Mouse (Mus musculus) limb, embryonic 11.5 days (tissue): ENCODE data around the gene Psme2b. TPM values are rescaled to one million over a fixed set of nuclear protein-coding genes. Genes with fewer than 3 reads are reported as not detected.
"Not testable (repeated sequence)": the region's sequence is repeated elsewhere in the genome, so short reads cannot be mapped to it uniquely, and the experiment has no call there.

Experiments
- ATAC-seq: fragments of 200-750 bp; cut with Nextera tagmentation; 2 replicates; pipeline ENCODE4 v1.8.0; 2017; ENCODE audit warnings: low read depth; ENCODE audit not compliant: insufficient number of reproducible peaks, low FRiP score, low TSS enrichment
- DNase-seq: peaks from one replicate; pipeline ENCODE4 v3.0.0-alpha.2; 2015; ENCODE audit warnings: low spot score
- H3K27ac ChIP-seq: fragments of 300-500 bp; sonication (generic); replicated peaks from 2 replicates; pipeline ENCODE4 v1.5.1; 2014; ENCODE audit warnings: low read depth, mild to moderate bottlenecking, low read length
- H3K27me3 ChIP-seq: fragments of 300-500 bp; sonication (generic); 2 replicates; pipeline ENCODE4 v1.6.1; 2014; ENCODE audit warnings: mild to moderate bottlenecking, low read length, mixed read lengths; ENCODE audit not compliant: control insufficient read depth, insufficient read depth
- H3K36me3 ChIP-seq: fragments of 300-500 bp; sonication (generic); 2 replicates; pipeline ENCODE4 v1.6.1; 2014; ENCODE audit warnings: mild to moderate bottlenecking, low read length, moderate library complexity, mixed read lengths; ENCODE audit not compliant: control insufficient read depth, insufficient read depth
- H3K4me1 ChIP-seq: fragments of 300-500 bp; sonication (generic); 2 replicates; pipeline ENCODE4 v1.6.1; 2014; ENCODE audit warnings: low read length, mixed read lengths; ENCODE audit not compliant: control insufficient read depth, insufficient read depth
- H3K4me2 ChIP-seq: fragments of 300-500 bp; sonication (generic); 2 replicates; pipeline ENCODE4 v1.6.1; 2014; ENCODE audit warnings: low read depth, mild to moderate bottlenecking, moderate library complexity; ENCODE audit not compliant: severe bottlenecking
- H3K4me3 ChIP-seq: fragments of 300-500 bp; sonication (generic); 2 replicates; pipeline ENCODE4 v1.5.1; 2014; ENCODE audit warnings: low read depth, low read length
- H3K9ac ChIP-seq: fragments of 300-500 bp; sonication (generic); 2 replicates; pipeline ENCODE4 v1.6.1; 2014; ENCODE audit warnings: mild to moderate bottlenecking, low read length
- H3K9me3 ChIP-seq: fragments of 300-500 bp; sonication (generic); 2 replicates; pipeline ENCODE4 v1.6.1; 2016; ENCODE audit warnings: low read length; ENCODE audit not compliant: control insufficient read depth
- WGBS: fragments of 180-500 bp; shearing (Covaris S2); extraction: QIAGEN DNeasy Blood & Tissue Kit; methylation state at CpG from one replicate; pipeline ENCODE4 v1.1.7; 2014; 5-methylcytosine and 5-hydroxymethylcytosine counted together
- polyA plus RNA-seq: library from polyadenylated mRNA; unstranded; fragments of >200 nt; fragmentation: Nextera tagmentation; extraction: Ambion mirVana; gene quantifications from 2 replicates; pipeline ENCODE4 v1.2.1, GENCODE M21; 2014

Psme2b gene
- polyA plus RNA-seq = 0.91 and 2.0 TPM in 2 replicates

DNA sequence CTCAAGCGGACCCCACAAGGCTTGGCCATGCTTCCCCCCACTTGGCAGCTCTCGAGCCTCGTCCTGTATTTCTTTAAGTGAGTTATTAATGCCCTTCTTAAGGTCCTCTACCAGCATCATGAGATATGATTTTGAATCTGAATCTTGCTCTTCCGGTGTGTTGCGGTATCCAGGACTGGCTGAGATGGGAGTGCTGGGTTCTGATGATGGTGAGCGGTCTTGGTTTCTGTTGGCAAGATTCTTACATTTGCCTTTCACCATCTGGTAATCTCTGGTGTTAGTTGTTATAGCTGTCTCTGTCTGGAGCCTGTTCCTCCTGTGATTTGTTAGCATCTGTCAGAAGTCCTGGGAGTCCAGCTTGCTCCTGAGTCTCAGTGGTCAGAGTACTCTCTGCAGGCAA is at the start of gene Psme2b:
Psme2b (minus strand) TSS at position 101 of the 400 bp plus-strand sequence.
- H3K9ac ChIP-seq, H3K4me2 ChIP-seq, H3K36me3 ChIP-seq, H3K4me1 ChIP-seq, H3K27me3 ChIP-seq, H3K4me3 ChIP-seq, ATAC-seq, H3K27ac ChIP-seq, DNase-seq, H3K9me3 ChIP-seq: not testable (repeated sequence)
- WGBS = 95% methylated on average over 6 of the region's 6 CpGs

DNA sequence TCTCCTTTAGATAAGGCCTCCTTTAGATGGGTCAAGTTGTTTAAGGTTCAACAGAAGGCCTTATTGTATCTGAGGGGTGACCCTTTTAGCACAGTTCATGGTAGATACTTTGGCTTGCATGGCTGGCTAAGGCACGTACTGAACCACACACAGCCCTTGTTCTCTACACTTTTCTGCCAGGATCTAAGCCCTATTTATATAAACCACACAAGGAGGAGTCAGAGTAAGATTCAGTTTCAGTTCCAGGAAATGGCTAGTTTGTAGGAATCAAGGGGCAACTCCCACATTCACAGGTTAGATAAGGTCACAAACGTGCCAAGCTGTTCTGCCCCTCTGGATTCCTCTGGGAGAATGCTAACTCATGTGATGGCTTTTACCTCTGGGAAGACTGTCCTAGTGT is 48.0 kb upstream of the Psme2b start, which contains the start of gene Tgtp1:
Tgtp1 (minus strand) TSS at position 155 of the 400 bp plus-strand sequence.
- not testable (repeated sequence) for H3K27ac ChIP-seq, H3K9ac ChIP-seq, H3K4me1 ChIP-seq, H3K36me3 ChIP-seq, ATAC-seq, H3K4me3 ChIP-seq, DNase-seq, H3K27me3 ChIP-seq, H3K9me3 ChIP-seq, H3K4me2 ChIP-seq
- WGBS = 60% methylated on average over 2 of the region's 2 CpGs

DNA sequence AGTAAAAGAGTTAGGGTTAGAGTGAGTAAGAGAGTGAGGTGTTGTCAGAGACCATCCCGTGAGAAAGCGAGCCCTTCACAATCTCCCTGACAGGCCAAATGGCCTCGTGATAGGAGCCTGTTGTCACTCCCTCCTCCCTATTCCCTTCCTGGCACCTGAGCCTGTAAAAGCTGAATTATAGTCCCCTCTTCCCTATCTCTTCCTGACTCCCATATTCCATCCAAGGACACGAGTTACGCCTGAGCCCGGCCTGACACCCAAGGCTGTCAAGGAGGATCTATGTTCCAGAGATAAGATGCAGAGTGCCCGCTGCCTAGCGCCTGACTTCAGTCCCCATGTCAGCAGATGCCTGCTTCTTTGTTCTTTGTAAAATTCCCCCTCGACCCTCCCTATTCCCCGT is 47.3 kb upstream of the Psme2b start:
- not testable (repeated sequence) for H3K36me3 ChIP-seq, H3K9ac ChIP-seq, H3K27ac ChIP-seq, H3K4me1 ChIP-seq, H3K4me2 ChIP-seq, H3K9me3 ChIP-seq, H3K27me3 ChIP-seq, H3K4me3 ChIP-seq, DNase-seq, ATAC-seq
- 19% methylated on average over 10 of the region's 10 CpGs for WGBS

DNA sequence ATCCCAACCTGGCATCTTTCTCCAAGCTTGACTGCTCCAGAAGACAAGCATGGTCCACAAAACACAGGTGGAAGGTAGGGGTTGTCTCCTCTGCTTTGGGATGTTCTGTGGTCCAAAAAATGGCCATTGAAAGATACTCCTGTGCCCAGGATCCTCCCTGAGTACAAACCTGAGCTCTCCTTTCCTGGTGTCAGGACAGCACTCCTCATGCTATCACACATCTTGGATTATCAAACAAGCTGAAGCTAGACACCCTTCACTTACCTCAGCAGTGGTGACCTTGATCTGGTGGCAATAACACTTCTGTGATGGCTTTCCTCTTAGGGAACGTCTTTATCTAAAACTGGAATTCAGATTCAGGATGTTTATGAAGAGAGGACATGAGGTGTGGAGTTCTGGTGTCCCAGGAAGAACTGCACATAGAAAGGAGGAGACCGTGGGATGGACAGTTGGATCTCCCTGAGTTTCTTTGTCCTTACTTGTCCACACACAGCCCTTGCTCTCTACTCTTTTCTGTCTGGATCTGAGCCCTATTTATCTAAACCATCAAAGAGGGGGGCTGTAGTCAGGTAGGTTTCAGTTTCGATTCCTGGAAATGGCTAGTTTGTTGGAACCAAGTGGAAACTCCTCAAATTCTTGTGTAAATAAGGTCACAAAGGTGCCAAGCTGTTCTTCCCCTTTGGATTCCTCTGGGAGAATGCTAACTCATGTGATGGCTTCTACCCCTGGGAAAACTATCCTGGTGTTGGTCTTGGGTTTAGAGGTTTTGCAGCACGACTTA is 45.9 kb upstream of the Psme2b start, which contains the start of gene Gm12185:
Gm12185 (minus strand) TSS at position 487 of the 781 bp plus-strand sequence.
- H3K4me1 ChIP-seq, H3K4me3 ChIP-seq, H3K27me3 ChIP-seq, DNase-seq, H3K9ac ChIP-seq, H3K27ac ChIP-seq, H3K4me2 ChIP-seq, H3K36me3 ChIP-seq, ATAC-seq, H3K9me3 ChIP-seq: not testable (repeated sequence)
- 60% methylated on average over 4 of the region's 4 CpGs for WGBS

DNA sequence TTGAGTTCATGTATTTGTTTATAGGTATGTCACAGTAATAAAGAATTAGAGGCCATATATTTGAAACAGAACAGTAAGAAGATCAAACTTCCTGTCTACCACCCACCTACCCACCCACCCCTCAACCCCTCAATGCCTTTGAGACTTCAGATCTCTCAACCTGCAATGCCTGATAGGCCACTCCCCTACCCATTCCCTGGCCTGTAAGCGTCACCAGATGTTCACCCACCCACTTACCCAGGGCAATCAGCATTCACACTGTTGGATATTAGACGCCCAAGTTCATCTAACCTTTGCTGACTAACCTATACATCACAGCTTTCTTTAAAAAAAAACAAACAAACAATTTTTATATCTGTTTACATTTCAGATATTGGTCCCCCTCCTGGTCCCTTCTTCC is 44.0 kb upstream of the Psme2b start:
- ATAC-seq, H3K4me1 ChIP-seq, H3K4me2 ChIP-seq, H3K9ac ChIP-seq, H3K27ac ChIP-seq, DNase-seq, H3K36me3 ChIP-seq, H3K9me3 ChIP-seq, H3K4me3 ChIP-seq, H3K27me3 ChIP-seq: not testable (repeated sequence)
- 48% methylated on average over 1 of the region's 2 CpGs for WGBS

DNA sequence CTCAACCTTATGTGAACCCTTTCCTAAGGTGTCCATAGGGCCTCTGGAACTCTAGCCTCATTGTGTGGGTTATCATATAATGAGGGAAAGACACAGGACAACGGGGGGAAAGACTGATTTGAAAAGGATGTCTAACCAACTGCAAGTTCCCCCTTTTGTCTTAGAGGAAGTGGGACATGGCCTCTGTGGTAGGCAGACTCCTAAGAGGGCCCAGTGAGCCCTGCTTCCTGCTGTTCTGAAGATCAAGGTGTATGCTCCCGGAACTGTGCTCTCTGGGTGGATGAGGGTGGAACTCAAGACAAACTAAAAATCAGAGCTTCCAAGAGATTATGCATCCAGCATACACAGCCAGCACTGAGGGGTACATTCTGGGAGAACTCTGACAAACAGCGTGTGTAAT is 42.2 kb upstream of the Psme2b start:
- H3K9ac ChIP-seq, H3K36me3 ChIP-seq, ATAC-seq, H3K27ac ChIP-seq, H3K27me3 ChIP-seq, H3K4me3 ChIP-seq, H3K4me1 ChIP-seq, H3K4me2 ChIP-seq, DNase-seq, H3K9me3 ChIP-seq: not testable (repeated sequence)
- 79% methylated on average over 2 of the region's 3 CpGs for WGBS

DNA sequence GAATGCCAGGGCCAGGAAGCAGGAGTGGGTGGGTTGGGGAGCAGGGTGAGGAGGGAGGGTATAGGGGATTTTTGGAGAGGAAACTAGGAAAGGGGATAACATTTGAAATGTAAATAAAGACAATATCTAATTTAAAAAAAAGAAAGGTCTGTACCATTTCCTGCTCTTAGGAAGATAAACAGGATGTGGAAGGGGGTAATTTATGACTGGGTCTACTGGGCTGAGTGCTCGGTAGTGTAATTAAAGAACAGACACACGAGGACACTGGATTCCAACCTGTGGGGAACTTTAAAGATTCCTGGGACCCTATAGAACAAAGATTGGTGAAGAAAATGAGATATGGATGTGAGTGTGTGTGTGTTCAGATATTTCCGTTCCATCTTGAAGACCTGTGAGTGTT is 36.9 kb upstream of the Psme2b start:
- H3K4me2 ChIP-seq, DNase-seq, ATAC-seq, H3K27ac ChIP-seq, H3K27me3 ChIP-seq, H3K4me3 ChIP-seq, H3K9ac ChIP-seq, H3K4me1 ChIP-seq, H3K9me3 ChIP-seq, H3K36me3 ChIP-seq: not testable (repeated sequence)
- WGBS = no CpG with 5 or more reads among the region's 3 CpGs

DNA sequence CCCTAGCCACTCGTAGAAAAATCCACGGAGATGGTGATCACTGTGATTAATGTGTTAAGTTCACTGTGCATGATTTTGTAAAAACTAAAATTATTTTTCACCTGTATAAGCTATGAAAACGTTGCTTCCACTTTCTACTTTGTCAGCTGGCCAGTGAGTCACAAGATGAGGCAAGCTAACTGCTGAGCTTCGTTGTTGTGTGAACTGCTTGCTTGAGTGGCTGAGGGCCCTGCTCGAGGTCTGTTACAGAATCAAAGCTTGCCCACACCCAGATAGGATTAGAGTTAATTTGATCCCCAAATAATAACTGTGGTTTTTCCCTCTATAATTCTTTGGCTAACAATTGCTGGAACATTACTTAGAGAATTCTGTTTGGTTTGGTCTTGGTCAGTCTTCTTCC is 34.1 kb upstream of the Psme2b start:
- not testable (repeated sequence) for H3K9me3 ChIP-seq, H3K4me2 ChIP-seq, DNase-seq, ATAC-seq, H3K4me1 ChIP-seq, H3K4me3 ChIP-seq, H3K27me3 ChIP-seq, H3K36me3 ChIP-seq, H3K9ac ChIP-seq, H3K27ac ChIP-seq
- no CpG with 5 or more reads among the region's 5 CpGs for WGBS
